Mouse (Mus musculus) CH12.LX (cell line): ENCODE data around the gene Syngap1. TPM values are rescaled to one million over a fixed set of nuclear protein-coding genes. Genes with fewer than 3 reads are reported as not detected.

Experiments used
- DNase-seq: peaks from one replicate; pipeline ENCODE4 v3.0.0-alpha.2; 2013; ENCODE audit errors: extremely low read depth
- H3K27ac ChIP-seq: 2 replicates; pipeline ENCODE4 v1.5.1; 2012; ENCODE audit warnings: low read depth, mild to moderate bottlenecking, control low read depth, moderate library complexity; ENCODE audit not compliant: insufficient read depth
- H3K27me3 ChIP-seq: replicated peaks from 2 replicates; pipeline ENCODE3; 2012; ENCODE audit warnings: inconsistent platforms
- H3K36me3 ChIP-seq, 2 experiments: replicated peaks in 1 of 2; 2 replicates each; pipeline versions ENCODE3 to v1.6.1; 2012; ENCODE audit warnings: inconsistent platforms in 1 of 2, low read length in 1 of 2, mild to moderate bottlenecking in 1 of 2, mixed read lengths in 1 of 2, moderate library complexity in 1 of 2; ENCODE audit not compliant: control insufficient read depth in 1 of 2, insufficient read depth in 1 of 2
- H3K4me1 ChIP-seq, 2 experiments: 2 replicates each; pipeline ENCODE4 v1.6.1; 2012; ENCODE audit warnings: inconsistent platforms in 1 of 2, moderate library complexity in 1 of 2; ENCODE audit not compliant: insufficient read depth in 2 of 2, control insufficient read depth in 1 of 2
- H3K4me2 ChIP-seq: 2 replicates; pipeline ENCODE4 v1.6.1; 2012; ENCODE audit warnings: low read depth, mild to moderate bottlenecking, control low read depth; ENCODE audit not compliant: poor library complexity, insufficient read depth, severe bottlenecking
- H3K4me3 ChIP-seq, 3 experiments: fragments of 150-350 bp in 1 of 3; sonication (generic) in 1 of 3; replicated peaks in 1 of 3; 2 replicates each; pipeline versions ENCODE3 to v1.5.1; 2011 to 2012; ENCODE audit warnings: low read depth in 2 of 3, low read length in 2 of 3, mild to moderate bottlenecking in 2 of 3, moderate library complexity in 2 of 3, control low read depth in 1 of 3, improper control_type of control experiment in 1 of 3, inconsistent platforms in 1 of 3, mixed read lengths in 1 of 3; ENCODE audit not compliant: poor library complexity in 1 of 3
- H3K79me2 ChIP-seq: replicated peaks from 2 replicates; pipeline ENCODE4 v1.6.1; 2012; ENCODE audit warnings: mild to moderate bottlenecking, moderate library complexity; ENCODE audit not compliant: control insufficient read depth, poor library complexity, insufficient read depth, severe bottlenecking; ENCODE audit errors: extremely low read depth
- H3K9ac ChIP-seq: 2 replicates; pipeline ENCODE4 v1.6.1; 2012; ENCODE audit warnings: low read depth, mild to moderate bottlenecking, control low read depth, moderate library complexity; ENCODE audit not compliant: insufficient read depth
- H3K9me3 ChIP-seq: replicated peaks from 2 replicates; pipeline ENCODE3; 2012; ENCODE audit warnings: low read length, inconsistent platforms, mixed read lengths
- BHLHE40 ChIP-seq: IDR thresholded peaks from 2 replicates; pipeline ENCODE4 v1.6.1; 2011; ENCODE audit warnings: mild to moderate bottlenecking, low read depth, low read length, improper control_type of control experiment
- CHD1 ChIP-seq: IDR thresholded peaks from 2 replicates; pipeline ENCODE4 v1.6.1; 2012; ENCODE audit warnings: low read depth, low read length, improper control_type of control experiment, inconsistent platforms
- CTCF ChIP-seq, 2 experiments: IDR thresholded peaks in 1 of 2; conservative IDR thresholded peaks in 1 of 2; 2 replicates each; pipeline ENCODE4 v1.5.1; 2011 to 2012; ENCODE audit warnings: low read depth in 2 of 2, low read length in 2 of 2, improper control_type of control experiment in 1 of 2, inconsistent platforms in 1 of 2, mild to moderate bottlenecking in 1 of 2, moderate library complexity in 1 of 2
- E2F4 ChIP-seq: IDR thresholded peaks from 2 replicates; pipeline ENCODE4 v1.6.1; 2011; ENCODE audit warnings: low read depth, low read length, improper control_type of control experiment; ENCODE audit not compliant: insufficient replicate concordance
- ELF1 ChIP-seq: IDR thresholded peaks from 2 replicates; pipeline ENCODE4 v1.6.1; 2014; ENCODE audit warnings: low read depth, mild to moderate bottlenecking, inconsistent platforms, low read length, improper control_type of control experiment
- EP300 ChIP-seq: IDR thresholded peaks from 2 replicates; pipeline ENCODE4 v1.6.1; 2011; ENCODE audit warnings: low read length, improper control_type of control experiment
- ETS1 ChIP-seq: conservative IDR thresholded peaks from 2 replicates; pipeline ENCODE4 v1.6.1; 2012; ENCODE audit warnings: low read depth, mild to moderate bottlenecking, inconsistent platforms, low read length, improper control_type of control experiment, moderate library complexity
- GABPA ChIP-seq: IDR thresholded peaks from 2 replicates; pipeline ENCODE4 v1.6.1; 2012; ENCODE audit warnings: low read depth, low read length, improper control_type of control experiment, inconsistent platforms; ENCODE audit not compliant: insufficient replicate concordance
- HCFC1 ChIP-seq: IDR thresholded peaks from 2 replicates; pipeline ENCODE4 v1.6.1; 2012; ENCODE audit warnings: low read depth, mild to moderate bottlenecking, inconsistent platforms, low read length, improper control_type of control experiment
- IRF4 ChIP-seq: IDR thresholded peaks from 2 replicates; pipeline ENCODE4 v1.6.1; 2014; ENCODE audit warnings: low read depth, mild to moderate bottlenecking, inconsistent platforms, low read length, improper control_type of control experiment
- JUN ChIP-seq: IDR thresholded peaks from 2 replicates; pipeline ENCODE4 v1.6.1; 2011; ENCODE audit warnings: low read depth, mild to moderate bottlenecking, low read length, improper control_type of control experiment, moderate library complexity; ENCODE audit not compliant: insufficient read depth
- KAT2A ChIP-seq: IDR thresholded peaks from 2 replicates; pipeline ENCODE4 v1.6.1; 2012; ENCODE audit warnings: low read length, improper control_type of control experiment, inconsistent platforms; ENCODE audit not compliant: insufficient replicate concordance
- MAFK ChIP-seq: IDR thresholded peaks from 2 replicates; pipeline ENCODE4 v1.6.1; 2011; ENCODE audit warnings: low read length, improper control_type of control experiment; ENCODE audit not compliant: insufficient replicate concordance
- MAX ChIP-seq: IDR thresholded peaks from 2 replicates; pipeline ENCODE4 v1.6.1; 2011; ENCODE audit warnings: low read length, improper control_type of control experiment
- MXI1 ChIP-seq: IDR thresholded peaks from 2 replicates; pipeline ENCODE4 v1.6.1; 2011; ENCODE audit warnings: mild to moderate bottlenecking, low read depth, low read length, improper control_type of control experiment
- MYC ChIP-seq: IDR thresholded peaks from 2 replicates; pipeline ENCODE4 v1.6.1; 2011; ENCODE audit warnings: low read depth, mild to moderate bottlenecking, improper control_type of control experiment, low read length
- NELFE ChIP-seq: IDR thresholded peaks from 2 replicates; pipeline ENCODE4 v1.6.1; 2011; ENCODE audit warnings: low read depth, low read length, improper control_type of control experiment
- NRF1 ChIP-seq: IDR thresholded peaks from 2 replicates; pipeline ENCODE4 v1.6.1; 2014; ENCODE audit warnings: low read depth, mild to moderate bottlenecking, inconsistent platforms, low read length, improper control_type of control experiment, moderate library complexity
- POLR2AphosphoS2 ChIP-seq: IDR thresholded peaks from 2 replicates; pipeline ENCODE4 v1.6.1; 2011; ENCODE audit warnings: low read depth, low read length, improper control_type of control experiment
- RAD21 ChIP-seq: IDR thresholded peaks from 2 replicates; pipeline ENCODE4 v1.6.1; 2011; ENCODE audit warnings: low read depth, mild to moderate bottlenecking, low read length, improper control_type of control experiment, moderate library complexity
- RCOR1 ChIP-seq: conservative IDR thresholded peaks from 2 replicates; pipeline ENCODE4 v1.6.1; 2012; ENCODE audit warnings: low read depth, mild to moderate bottlenecking, inconsistent platforms, low read length, improper control_type of control experiment
- SIN3A ChIP-seq: IDR thresholded peaks from 2 replicates; pipeline ENCODE4 v1.6.1; 2012; ENCODE audit warnings: low read length, improper control_type of control experiment, inconsistent platforms
- SMC3 ChIP-seq: IDR thresholded peaks from 2 replicates; pipeline ENCODE4 v1.6.1; 2011; ENCODE audit warnings: low read depth, low read length, improper control_type of control experiment
- TCF12 ChIP-seq: IDR thresholded peaks from 2 replicates; pipeline ENCODE4 v1.6.1; 2014; ENCODE audit warnings: low read depth, mild to moderate bottlenecking, inconsistent platforms, low read length, improper control_type of control experiment
- UBTF ChIP-seq: IDR thresholded peaks from 2 replicates; pipeline ENCODE4 v1.6.1; 2012; ENCODE audit warnings: low read depth, mild to moderate bottlenecking, inconsistent platforms, low read length, improper control_type of control experiment, moderate library complexity
- USF1 ChIP-seq: IDR thresholded peaks from 2 replicates; pipeline ENCODE4 v1.6.1; 2014; ENCODE audit warnings: low read depth, mild to moderate bottlenecking, inconsistent platforms, low read length, improper control_type of control experiment
- USF2 ChIP-seq: conservative IDR thresholded peaks from 2 replicates; pipeline ENCODE4 v1.6.1; 2011; ENCODE audit warnings: low read depth, low read length, improper control_type of control experiment
- ZC3H11A ChIP-seq: IDR thresholded peaks from 2 replicates; pipeline ENCODE4 v1.6.1; 2012; ENCODE audit warnings: low read depth, mild to moderate bottlenecking, inconsistent platforms, low read length, improper control_type of control experiment
- ZKSCAN1 ChIP-seq: IDR thresholded peaks from 2 replicates; pipeline ENCODE4 v1.6.1; 2012; ENCODE audit warnings: low read depth, inconsistent platforms, low read length, improper control_type of control experiment, borderline replicate concordance
- ZMIZ1 ChIP-seq: IDR thresholded peaks from 2 replicates; pipeline ENCODE4 v1.6.1; 2012; ENCODE audit warnings: low read depth, mild to moderate bottlenecking, inconsistent platforms, low read length, improper control_type of control experiment
- ZNF384 ChIP-seq: IDR thresholded peaks from 2 replicates; pipeline ENCODE4 v1.6.1; 2012; ENCODE audit warnings: low read depth, low read length, improper control_type of control experiment, inconsistent platforms
- dilution Hi-C: fragments of 300-500 bp; cut with MboI; formaldehyde crosslinking; loops from 2 replicates; pipeline ENCODE4 v1.14.3; 2020; ENCODE audit warnings: low sequenced_read_pairs; ENCODE audit not compliant: extremely low pct_unique_long_range_greater_than_20kb, extremely low pct_ligation_motif_present
- in situ Hi-C: fragments of 300-500 bp; cut with MboI; formaldehyde crosslinking; loops from 3 replicates; pipeline ENCODE4 v1.14.3; 2019; ENCODE audit warnings: low sequenced_read_pairs, low pct_ligation_motif_present, low pct_unique_long_range_greater_than_20kb, mixed read lengths
- polyA plus RNA-seq: library from polyadenylated mRNA; unstranded; fragments of >175 nt; gene quantifications from 2 replicates; pipeline ENCODE4 v1.2.1, GENCODE M21; 2012; ENCODE audit warnings: low read depth; ENCODE audit not compliant: insufficient read length
- total RNA-seq, 2 experiments: library from RNA; depleted of rRNA; stranded (reverse); fragments of 300-350 nt in 1 of 2; fragments of >200 nt in 1 of 2; gene quantifications; 2 replicates each; pipeline ENCODE4 v1.2.3; 2012 to 2014

Gene Syngap1
- total and polyA plus RNA-seq, 3 experiments, result 1.3 to 2.4 TPM; not detected in 1

- Histone ChIP-seq H3K4me2 (peak overlapping the region; percentile 53; the same call in 1 of the 2 replicates), H3K9me3 (no peaks in the 10 kb centered on the region), H3K79me2 (no peaks in the 10 kb centered on the region), H3K36me3 (no peaks in the 10 kb centered on the region)
- no peak for DNase-seq
- no peak for TF ChIP-seq NRF1
- no peak for TF ChIP-seq RCOR1
- TF ChIP-seq HCFC1, result no peak
- TF ChIP-seq NELFE, result no peak
- TF ChIP-seq ZKSCAN1, result no peak
- TF ChIP-seq IRF4, result no peak
- TF ChIP-seq, all 38 proteins: peak for 0
- H3K27ac ChIP-seq, result no peak overlapping the region
- peaks cover 6 to 38% of the 10 kb centered on the region in 2 experiments for H3K4me1 ChIP-seq
- in situ Hi-C loops (no loop called here), dilution Hi-C loops (no loop called here)
- no peak overlapping the region for H3K9ac ChIP-seq
- no peaks in the 10 kb centered on the region for H3K27me3 ChIP-seq
- H3K4me3 ChIP-seq, result no peak overlapping the region
Measured at GRCm38 (mm10) chr17:27011167-27011566, 70.1 kb downstream of the Syngap1 start.

GRCm38 (mm10) chr17:27011998-27012672, 71.1 kb downstream of the Syngap1 start:
- no peak overlapping the region for H3K27ac ChIP-seq
- H3K27me3 ChIP-seq, result no peaks in the 10 kb centered on the region
- H3K4me2 ChIP-seq, result peak overlapping the region; percentile 53
- H3K9me3 ChIP-seq, result no peaks in the 10 kb centered on the region
- dilution Hi-C loops (no loop called here), in situ Hi-C loops (no loop called here)
- H3K9ac ChIP-seq, result no peak overlapping the region
- peak overlapping the region; percentile 13 to 33 (median 28) for H3K4me3 ChIP-seq
- peaks cover 6 to 41% of the 10 kb centered on the region in 2 experiments for H3K4me1 ChIP-seq
- DNase-seq, result peak; percentile 88
- no peaks in the 10 kb centered on the region for H3K79me2 ChIP-seq
- H3K36me3 ChIP-seq, result no peaks in the 10 kb centered on the region
- no peak for TF ChIP-seq E2F4
- TF ChIP-seq POLR2AphosphoS2, result no peak
- no peak for TF ChIP-seq GABPA
- peak; percentile 90 for TF ChIP-seq MYC
- TF ChIP-seq SMC3, result 0 out of 2 replicates have a peak, but pooled peaks have one; percentile 9
- no peak for TF ChIP-seq ZC3H11A
- no peak for TF ChIP-seq ZNF384
- peak; percentile 89 for TF ChIP-seq MAX
- peak; percentile 33 for TF ChIP-seq IRF4
- TF ChIP-seq SIN3A, result peak; percentile 63
- no peak for TF ChIP-seq JUN
- peak; percentile 30; the same call in 1 of the 2 replicates for TF ChIP-seq USF2
- TF ChIP-seq HCFC1, result peak; percentile 60
- no peak for TF ChIP-seq KAT2A
- peak in 1 of 2 experiments; percentile 68; a peak in 2 of 4 replicates for TF ChIP-seq CTCF (conservative IDR thresholded peaks at IDR 0.05 in 1 of 2, IDR thresholded peaks at IDR 0.05 in 1 of 2; ENCODE audit: low read depth in 2 of 2, low read length in 2 of 2)
- peak; percentile 95 for TF ChIP-seq ELF1
- TF ChIP-seq EP300, result 0 out of 2 replicates have a peak, but pooled peaks have one; percentile 5
- TF ChIP-seq MAFK, result no peak
- TF ChIP-seq MXI1, result peak; percentile 38; the same call in 1 of the 2 replicates
- peak; percentile 62 for TF ChIP-seq USF1
- no peak for TF ChIP-seq ZMIZ1
- peak; percentile 90 for TF ChIP-seq BHLHE40
- peak; percentile 34 for TF ChIP-seq ETS1
- peak; percentile 66 for TF ChIP-seq TCF12
- TF ChIP-seq RAD21, result no peak; the same call in 1 of the 2 replicates
- TF ChIP-seq UBTF, result no peak
- TF ChIP-seq CHD1, result no peak
